Mouse (Mus musculus): Measurements from ENCODE around the gene Ccdc157. TPM values are rescaled to one million over a fixed set of nuclear protein-coding genes. Genes with fewer than 3 reads are reported as not detected.

Ccdc157 gene
- total RNA-seq, 2 experiments from 2014 or later, result 12.2 to 12.8 TPM

- Histone ChIP-seq H3K4me3 (no peak overlapping the region), H3K27ac (peak overlapping the region; percentile 79)
- TF ChIP-seq CTCF (conservative IDR thresholded peaks at IDR 0.05), result no peak
- no peak for DNase-seq (ENCODE audit: low spot score in 2 of 2)
Observed at GRCm38 (mm10) chr11:4101851-4102250, 58.2 kb downstream of the Ccdc157 start.

- TF ChIP-seq CTCF (conservative IDR thresholded peaks at IDR 0.05), result no peak
- H3K4me3 ChIP-seq, result no peak overlapping the region
- DNase-seq (ENCODE audit: low spot score in 2 of 2), result no peak
- H3K27ac ChIP-seq, result peak overlapping the region; percentile 91
Observed at GRCm38 (mm10) chr11:4099447-4099846, 60.6 kb downstream of the Ccdc157 start.

- DNase-seq (ENCODE audit: low spot score in 2 of 2), result no peak
- no peak for TF ChIP-seq CTCF (conservative IDR thresholded peaks at IDR 0.05)
- H3K4me3 ChIP-seq, result no peak overlapping the region
- H3K27ac ChIP-seq, result peak overlapping the region; percentile 91
Observed at GRCm38 (mm10) chr11:4098816-4099215, 61.3 kb downstream of the Ccdc157 start.

GRCm38 (mm10) chr11:4098120-4098519, 62.0 kb downstream of the Ccdc157 start:
- peak; percentile 61 for TF ChIP-seq CTCF (conservative IDR thresholded peaks at IDR 0.05)
- no peak for DNase-seq (ENCODE audit: low spot score in 2 of 2)
- no peak overlapping the region for H3K4me3 ChIP-seq
- H3K27ac ChIP-seq, result peak overlapping the region; percentile 91

GRCm38 (mm10) chr11:4097091-4097621, 62.9 kb downstream of the Ccdc157 start:
- no peak for TF ChIP-seq CTCF (conservative IDR thresholded peaks at IDR 0.05)
- no peak for DNase-seq (ENCODE audit: low spot score in 2 of 2)
- H3K4me3 ChIP-seq, result peak overlapping the region; percentile 59
- H3K27ac ChIP-seq, result peak overlapping the region; percentile 98

- peak overlapping the region; percentile 98 for H3K27ac ChIP-seq
- H3K4me3 ChIP-seq, result peak overlapping the region; percentile 59
- DNase-seq (ENCODE audit: low spot score in 2 of 2), result peak; percentile 99
- TF ChIP-seq CTCF (conservative IDR thresholded peaks at IDR 0.05), result no peak
Observed at GRCm38 (mm10) chr11:4096054-4096984, 63.8 kb downstream of the Ccdc157 start.

- DNase-seq (ENCODE audit: low spot score in 2 of 2), result peak in 1 of 2 experiments; percentile 58
- peak within 1 kb of the TSS; percentile 67 for H3K4me3 ChIP-seq
- peak within 1 kb of the TSS; percentile 98 for H3K27ac ChIP-seq
- no peak for TF ChIP-seq CTCF (conservative IDR thresholded peaks at IDR 0.05)
Observed at GRCm38 (mm10) chr11:4095171-4096053, 64.7 kb downstream of the Ccdc157 start, which contains the start of gene Mtfp1. Mtfp1 (minus strand) TSS chr11:4095445.

- H3K27ac ChIP-seq, result peak overlapping the region; percentile 98
- peak overlapping the region; percentile 67 for H3K4me3 ChIP-seq
- peak; percentile 92 for TF ChIP-seq CTCF (conservative IDR thresholded peaks at IDR 0.05)
- peak; percentile 81 to 86 for DNase-seq (ENCODE audit: low spot score in 2 of 2)
Observed at GRCm38 (mm10) chr11:4094378-4095170, 65.5 kb downstream of the Ccdc157 start.

GRCm38 (mm10) chr11:4093459-4094377, 66.4 kb downstream of the Ccdc157 start:
- Histone ChIP-seq H3K4me3 (peak overlapping the region; percentile 67), H3K27ac (peak overlapping the region; percentile 98)
- TF ChIP-seq CTCF (conservative IDR thresholded peaks at IDR 0.05), result no peak
- peak; percentile 50 to 62 for DNase-seq (ENCODE audit: low spot score in 2 of 2)

Small RNA genes lying within 50 kb of the gene (microRNA-seq; reads per million reads assigned to microRNA genes)
- gene Mir3060, result 1.5 to 3.2 reads per million in 2 experiments

Other genes starting within 250 kb of the Ccdc157 start
- gene Slc35e4, start 245.6 kb downstream of the Ccdc157 start, total RNA-seq (2021), result 10 to 100 TPM; 16.9 TPM
- gene Tcn2, start 228.1 kb downstream of the Ccdc157 start, total RNA-seq (2021), result 10 to 100 TPM; 18.5 to 19.4 TPM
- 10 to 100 TPM; 34.8 to 40.5 TPM for gene Pes1, start 196.3 kb downstream of the Ccdc157 start, total RNA-seq (2021)
- not detected for gene 4930556J24Rik, start 183.5 kb downstream of the Ccdc157 start, total RNA-seq (2021)
- 1 to 10 TPM; 8.5 to 9.8 TPM for gene Gal3st1, start 176.7 kb downstream of the Ccdc157 start, total RNA-seq (2021)
- gene Sec14l4, start 128.8 kb downstream of the Ccdc157 start, total RNA-seq (2021), result under 1 TPM; 0.17 to 0.64 TPM
- 1 to 10 TPM; 1.3 to 2.6 TPM for gene Sec14l3, start 95.5 kb downstream of the Ccdc157 start, total RNA-seq (2021)
- gene Mtfp1, start 64.8 kb downstream of the Ccdc157 start, total RNA-seq (2021), result 100 to 1,000 TPM; 115 to 119 TPM
- gene Sec14l2, start 36.9 kb downstream of the Ccdc157 start, total RNA-seq (2021), result 10 to 100 TPM; 62.8 to 67.6 TPM
- 10 to 100 TPM; 33.8 to 35.6 TPM for gene Rnf215, start 25.1 kb downstream of the Ccdc157 start, total RNA-seq (2021)
- 10 to 100 TPM; 72.3 to 74.1 TPM for gene Sf3a1, start 57 bp upstream of the Ccdc157 start, total RNA-seq (2021)
- gene Tbc1d10a, start 26.5 kb upstream of the Ccdc157 start, total RNA-seq (2021), result 10 to 100 TPM; 27.3 to 29.4 TPM
- gene Castor1, start 57.9 kb upstream of the Ccdc157 start, total RNA-seq (2021), result 1 to 10 TPM; 5.3 to 5.8 TPM
- gene Osm, start 76.1 kb upstream of the Ccdc157 start, total RNA-seq (2021), result under 1 TPM; 0.15 to 0.20 TPM
- 1 to 10 TPM in 1 of 2 experiments, under 1 TPM in 1; 0.92 to 1.7 TPM for gene Lif, start 97.3 kb upstream of the Ccdc157 start, total RNA-seq (2021)

Measured in layer of hippocampus, adult 2 months (tissue).